Mouse (Mus musculus) midbrain, embryonic 10.5 days (tissue): ENCODE measurements around the gene Pcsk4. TPM values are rescaled to one million over a fixed set of nuclear protein-coding genes. Genes with fewer than 3 reads are reported as not detected.

Experiments
- DNase-seq: peaks from one replicate; pipeline ENCODE4 v3.0.0-alpha.2; 2017; ENCODE audit warnings: low spot score
- H3K27ac ChIP-seq: fragments of 300-500 bp; sonication (generic); replicated peaks from 2 replicates; pipeline ENCODE4 v1.5.1; 2016; ENCODE audit warnings: mild to moderate bottlenecking
- H3K27me3 ChIP-seq: fragments of 300-500 bp; sonication (generic); 2 replicates; pipeline ENCODE4 v1.6.1; 2016; ENCODE audit warnings: low read depth, mild to moderate bottlenecking; ENCODE audit not compliant: poor library complexity, severe bottlenecking
- H3K36me3 ChIP-seq: fragments of 300-500 bp; sonication (generic); 2 replicates; pipeline ENCODE4 v1.6.1; 2016; ENCODE audit warnings: mild to moderate bottlenecking, moderate library complexity
- H3K4me1 ChIP-seq: fragments of 300-500 bp; sonication (generic); 2 replicates; pipeline ENCODE4 v1.6.1; 2016
- H3K4me3 ChIP-seq: fragments of 300-500 bp; sonication (generic); 2 replicates; pipeline ENCODE4 v1.5.1; 2016; ENCODE audit warnings: mild to moderate bottlenecking, moderate library complexity
- H3K9me3 ChIP-seq: fragments of 300-500 bp; sonication (generic); replicated peaks from 2 replicates; pipeline ENCODE4 v1.6.1; 2016; ENCODE audit warnings: mild to moderate bottlenecking
- WGBS: fragments of 180-500 bp; shearing (Covaris S2); methylation state at CpG from one replicate; pipeline ENCODE4 v1.1.7; 2016; 5-methylcytosine and 5-hydroxymethylcytosine counted together
- microRNA-seq: library from miRNA; unstranded; fragments of <30 nt; microRNA quantifications from one replicate; pipeline ENCODE4, GENCODE M21; 2017
- polyA plus RNA-seq: library from polyadenylated mRNA; unstranded; fragments of >200 nt; fragmentation: Nextera tagmentation; extraction: Ambion mirVana; gene quantifications from 2 replicates; pipeline ENCODE4 v1.2.1, GENCODE M21; 2016

Gene Pcsk4
- polyA plus RNA-seq, 1 experiment from 2014 or later = 4.2 TPM

GRCm38 (mm10) chr10:80282481-80283441, 46.5 kb downstream of the Pcsk4 start:
- Histone ChIP-seq H3K27me3 (no peaks in the 10 kb centered on the region), H3K36me3 (peaks cover 100% of the 10 kb centered on the region), H3K27ac (no peak overlapping the region), H3K9me3 (no peaks in the 10 kb centered on the region), H3K4me3 (no peak overlapping the region), H3K4me1 (peaks cover 10% of the 10 kb centered on the region)
- 90% methylated on average over 20 of the region's 20 CpGs for WGBS
- DNase-seq = no peak

GRCm38 (mm10) chr10:80281921-80282371, 47.4 kb downstream of the Pcsk4 start:
- Histone ChIP-seq H3K27me3 (no peaks in the 10 kb centered on the region), H3K36me3 (peaks cover 100% of the 10 kb centered on the region), H3K9me3 (no peaks in the 10 kb centered on the region), H3K27ac (no peak overlapping the region), H3K4me3 (no peak overlapping the region), H3K4me1 (peaks cover 4% of the 10 kb centered on the region)
- no peak for DNase-seq
- 85% methylated on average over 8 of the region's 8 CpGs for WGBS

- H3K36me3 ChIP-seq = peaks cover 100% of the 10 kb centered on the region
- H3K27me3 ChIP-seq = no peaks in the 10 kb centered on the region
- no peaks in the 10 kb centered on the region for H3K9me3 ChIP-seq
- no peak for DNase-seq
- 91% methylated on average over 7 of the region's 7 CpGs for WGBS
- no peak overlapping the region for H3K4me3 ChIP-seq
- H3K4me1 ChIP-seq = peaks cover 4% of the 10 kb centered on the region
- H3K27ac ChIP-seq = no peak overlapping the region
These were observed 48.0 kb downstream of the Pcsk4 start for GRCm38 (mm10) chr10:80281304-80281703.

GRCm38 (mm10) chr10:80279273-80279672, 50.0 kb downstream of the Pcsk4 start:
- 96% methylated on average over 12 of the region's 12 CpGs for WGBS
- DNase-seq = no peak
- Histone ChIP-seq H3K27me3 (no peaks in the 10 kb centered on the region), H3K27ac (no peak overlapping the region), H3K4me1 (peaks cover 4% of the 10 kb centered on the region), H3K4me3 (no peak overlapping the region), H3K9me3 (no peaks in the 10 kb centered on the region), H3K36me3 (peaks cover 100% of the 10 kb centered on the region)

GRCm38 (mm10) chr10:80278390-80278789, 50.9 kb downstream of the Pcsk4 start:
- H3K4me1 ChIP-seq = peaks cover 8% of the 10 kb centered on the region
- DNase-seq = no peak
- H3K9me3 ChIP-seq = no peaks in the 10 kb centered on the region
- H3K27me3 ChIP-seq = no peaks in the 10 kb centered on the region
- WGBS = 91% methylated on average over 9 of the region's 9 CpGs
- H3K36me3 ChIP-seq = peaks cover 100% of the 10 kb centered on the region
- H3K27ac ChIP-seq = no peak overlapping the region
- no peak overlapping the region for H3K4me3 ChIP-seq

- Histone ChIP-seq H3K27ac (no peak overlapping the region), H3K36me3 (peaks cover 94% of the 10 kb centered on the region), H3K4me1 (peaks cover 14% of the 10 kb centered on the region), H3K9me3 (no peaks in the 10 kb centered on the region), H3K27me3 (no peaks in the 10 kb centered on the region), H3K4me3 (no peak overlapping the region)
- no peak for DNase-seq
- 87% methylated on average over 5 of the region's 5 CpGs for WGBS
These were observed 53.1 kb downstream of the Pcsk4 start for GRCm38 (mm10) chr10:80276238-80276637.

GRCm38 (mm10) chr10:80273847-80274246, 55.5 kb downstream of the Pcsk4 start:
- Histone ChIP-seq H3K27ac (no peak overlapping the region), H3K27me3 (no peaks in the 10 kb centered on the region), H3K36me3 (peaks cover 91% of the 10 kb centered on the region), H3K4me3 (no peak overlapping the region), H3K9me3 (no peaks in the 10 kb centered on the region), H3K4me1 (peaks cover 28% of the 10 kb centered on the region)
- no peak for DNase-seq
- WGBS = 92% methylated on average over 3 of the region's 3 CpGs

- Histone ChIP-seq H3K4me3 (no peak overlapping the region), H3K36me3 (peaks cover 90% of the 10 kb centered on the region), H3K27ac (no peak overlapping the region), H3K4me1 (peaks cover 46% of the 10 kb centered on the region), H3K9me3 (no peaks in the 10 kb centered on the region), H3K27me3 (no peaks in the 10 kb centered on the region)
- no peak for DNase-seq
- WGBS = 87% methylated on average over 8 of the region's 8 CpGs
These were observed 57.3 kb downstream of the Pcsk4 start for GRCm38 (mm10) chr10:80271870-80272585.

Small RNA genes lying within 50 kb of the gene (microRNA-seq; reads per million reads assigned to microRNA genes)
- gene Mir6911 = 1.2 reads per million

Other genes starting within 250 kb of the Pcsk4 start
- gene Sbno2, start 223.9 kb downstream of the Pcsk4 start, polyA plus RNA-seq = 15.0 and 15.2 TPM in 2 replicates
- 18.0 and 19.7 TPM in 2 replicates for gene Stk11, start 213.7 kb downstream of the Pcsk4 start, polyA plus RNA-seq
- gene Atp5d, start 190.9 kb downstream of the Pcsk4 start, polyA plus RNA-seq = 463 and 481 TPM in 2 replicates
- gene Cbarp, start 188.7 kb downstream of the Pcsk4 start, polyA plus RNA-seq = 7.8 and 9.3 TPM in 2 replicates
- gene Midn, start 181.2 kb downstream of the Pcsk4 start, polyA plus RNA-seq = 17.8 and 19.7 TPM in 2 replicates
- gene Cirbp, start 163.5 kb downstream of the Pcsk4 start, polyA plus RNA-seq = 91.8 and 135 TPM in 2 replicates
- 10.6 and 11.2 TPM in 2 replicates for gene 1600002K03Rik, start 156.6 kb downstream of the Pcsk4 start, polyA plus RNA-seq
- gene Efna2, start 150.0 kb downstream of the Pcsk4 start, polyA plus RNA-seq = 56.6 and 64.5 TPM in 2 replicates
- gene Mum1, start 103.1 kb downstream of the Pcsk4 start, polyA plus RNA-seq = 154 and 166 TPM in 2 replicates
- gene Ndufs7, start 80.4 kb downstream of the Pcsk4 start, polyA plus RNA-seq = 288 and 314 TPM in 2 replicates
- gene Gamt, start 68.5 kb downstream of the Pcsk4 start, polyA plus RNA-seq = 32.5 and 35.5 TPM in 2 replicates
- 43.7 and 50.6 TPM in 2 replicates for gene Dazap1, start 68.0 kb downstream of the Pcsk4 start, polyA plus RNA-seq
- gene Rps15, start 37.0 kb downstream of the Pcsk4 start, polyA plus RNA-seq = 889 and 1,053 TPM in 2 replicates
- gene Apc2, start 33.5 kb downstream of the Pcsk4 start, polyA plus RNA-seq = 28.3 and 61.6 TPM in 2 replicates
- 57.3 TPM in 2 replicates for gene 2310011J03Rik, start 9.0 kb downstream of the Pcsk4 start, polyA plus RNA-seq
- 9.1 and 11.5 TPM in 2 replicates for gene Reep6, start 455 bp upstream of the Pcsk4 start, polyA plus RNA-seq
- gene Adamtsl5, start 18.9 kb upstream of the Pcsk4 start, polyA plus RNA-seq = 0.48 and 0.91 TPM in 2 replicates
- 0.12 and 0.32 TPM in 2 replicates for gene Plk5, start 27.0 kb upstream of the Pcsk4 start, polyA plus RNA-seq
- gene Mex3d, start 58.2 kb upstream of the Pcsk4 start, polyA plus RNA-seq = 6.3 and 6.4 TPM in 2 replicates
- gene Mbd3, start 70.1 kb upstream of the Pcsk4 start, polyA plus RNA-seq = 338 and 351 TPM in 2 replicates
- 610 and 635 TPM in 2 replicates for gene Uqcr11, start 77.3 kb upstream of the Pcsk4 start, polyA plus RNA-seq
- gene Tcf3, start 104.1 kb upstream of the Pcsk4 start, polyA plus RNA-seq = 190 and 191 TPM in 2 replicates
- 1.4 and 2.1 TPM in 2 replicates for gene Onecut3, start 165.3 kb upstream of the Pcsk4 start, polyA plus RNA-seq
- gene Atp8b3, start 209.6 kb upstream of the Pcsk4 start, polyA plus RNA-seq = 0.41 and 0.79 TPM in 2 replicates
- gene Rexo1, start 232.1 kb upstream of the Pcsk4 start, polyA plus RNA-seq = 31.6 and 35.3 TPM in 2 replicates
- gene Klf16, start 247.8 kb upstream of the Pcsk4 start, polyA plus RNA-seq = 4.8 and 6.1 TPM in 2 replicates